Mouse (Mus musculus): ENCODE data around the gene Prrc2a.

DNA sequence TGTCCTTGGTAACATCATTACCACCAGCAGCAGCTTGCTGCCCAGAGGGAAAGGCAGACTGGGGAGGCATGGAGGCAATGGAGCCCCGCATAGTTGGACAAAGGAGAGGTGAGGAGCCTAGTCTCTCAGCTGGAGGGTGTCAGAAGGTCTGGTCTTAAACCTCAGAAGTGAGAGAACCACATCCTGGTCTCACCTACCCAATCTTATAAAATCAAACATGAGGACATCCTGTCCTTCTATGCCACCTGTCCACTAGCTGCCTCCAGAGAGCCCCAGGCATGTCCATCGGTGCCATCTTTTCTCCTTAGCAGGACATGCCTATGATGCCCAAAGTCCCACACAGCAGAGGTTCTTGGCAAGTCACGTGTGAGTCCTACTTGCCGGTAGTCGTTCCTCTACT, 15.4 kb upstream of the Prrc2a start:
- TF ChIP-seq CTCF (IDR thresholded peaks at IDR 0.05; ENCODE audit: borderline replicate concordance, extremely low read depth, insufficient read depth, insufficient read length), result no peak
- TF ChIP-seq POLR2A (IDR thresholded peaks at IDR 0.05; ENCODE audit: borderline replicate concordance, extremely low read depth, insufficient read depth, insufficient read length, poor library complexity, severe bottlenecking), result no peak
